Mouse (Mus musculus): ENCODE measurements around the gene Rexo1. TPM values are rescaled to one million over a fixed set of nuclear protein-coding genes. Genes with fewer than 3 reads are reported as not detected.
A peak's percentile ranks its signal among the peaks of the same experiment; 100 is the strongest.
"Not testable (repeated sequence)": the region's sequence is repeated elsewhere in the genome, so short reads cannot be mapped to it uniquely, and the experiment has no call there.

Rexo1 gene
- polyA plus RNA-seq (2015; fragmentation: Nextera tagmentation; extraction: Ambion mirVana), result 15.0 and 16.5 TPM in 2 replicates

DNA sequence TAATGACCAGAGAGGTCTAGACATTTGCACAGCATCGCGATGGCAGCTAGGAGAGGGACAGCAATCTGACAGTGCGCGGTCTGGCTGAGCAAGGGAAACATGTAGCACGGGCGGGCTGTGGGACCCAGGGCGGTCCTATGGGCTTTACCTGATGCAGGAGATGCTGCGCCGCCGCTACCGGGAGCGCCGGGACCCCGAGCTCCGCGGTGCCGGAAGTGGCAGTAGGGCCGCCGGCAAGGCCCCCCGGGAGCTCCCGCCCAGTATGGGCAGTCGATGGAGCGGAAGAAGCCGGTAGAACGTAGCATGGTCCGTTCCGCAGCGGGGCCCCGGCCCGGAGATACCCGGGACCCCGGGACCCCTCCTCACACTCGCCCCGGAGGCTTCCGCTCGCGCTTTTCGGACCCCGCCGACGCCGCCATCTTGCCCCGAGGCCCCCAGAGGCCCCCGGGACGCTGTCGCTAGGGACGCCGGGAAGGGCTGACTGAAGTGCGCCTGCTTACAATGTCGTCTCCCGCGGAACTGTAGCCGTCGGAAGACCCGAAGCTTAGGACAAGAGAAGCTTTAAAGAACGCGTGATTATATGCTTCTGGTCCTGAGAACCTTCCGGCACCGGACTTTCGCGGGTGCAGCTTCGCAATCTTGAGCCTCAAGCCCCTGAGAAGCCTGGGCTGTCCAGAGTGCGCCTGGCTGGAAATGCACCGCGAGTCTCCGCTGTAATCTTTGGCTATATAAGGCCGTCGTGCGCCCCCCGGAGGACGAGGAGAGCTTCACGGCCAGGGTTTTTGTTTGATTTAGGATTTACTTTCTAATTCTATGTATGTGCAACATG, at the start of gene Rexo1:
TSS of gene Rexo1 (minus strand) at position 445 of the 829 bp plus-strand sequence.
- H3K4me2 ChIP-seq (ENCODE audit: low read depth, low read length), result peak within 1 kb of the TSS; percentile 96
- H3K27ac ChIP-seq (ENCODE audit: low read length), result peak within 1 kb of the TSS; percentile 86
- peak; percentile 82 for ATAC-seq (replicated peaks; ENCODE audit: extremely low read depth, insufficient read depth, low FRiP score)
- WGBS, result under 1% methylated on average over 72 of the region's 72 CpGs
- no peaks in the 10 kb centered on the region for H3K9me3 ChIP-seq (replicated peaks; ENCODE audit: control insufficient read depth, low read length)
- peak within 1 kb of the TSS; percentile 98 for H3K9ac ChIP-seq (ENCODE audit: low read length)
- peaks cover 27% of the 10 kb centered on the region for H3K4me1 ChIP-seq (ENCODE audit: control insufficient read depth, insufficient read depth, low read length)
- H3K36me3 ChIP-seq (ENCODE audit: control insufficient read depth, insufficient read depth), result no peaks in the 10 kb centered on the region
- H3K4me3 ChIP-seq (ENCODE audit: low read length), result peak within 1 kb of the TSS; percentile 99
- H3K27me3 ChIP-seq (ENCODE audit: control insufficient read depth, insufficient read depth, low read length), result no peaks in the 10 kb centered on the region

- H3K36me3 ChIP-seq (ENCODE audit: control insufficient read depth, insufficient read depth), result peaks cover 43% of the 10 kb centered on the region
- no peak overlapping the region; the same call in 1 of the 2 replicates for H3K9ac ChIP-seq (ENCODE audit: low read length)
- no peak overlapping the region for H3K4me2 ChIP-seq (ENCODE audit: low read depth, low read length)
- no peak overlapping the region for H3K4me3 ChIP-seq (ENCODE audit: low read length)
- H3K27ac ChIP-seq (ENCODE audit: low read length), result no peak overlapping the region
- 47% methylated on average over 4 of the region's 4 CpGs for WGBS
- 0 out of 2 replicates have a peak, but pooled peaks have one; percentile 43 for ATAC-seq (replicated peaks; ENCODE audit: extremely low read depth, insufficient read depth, low FRiP score)
- H3K9me3 ChIP-seq (replicated peaks; ENCODE audit: control insufficient read depth, low read length), result no peaks in the 10 kb centered on the region
- no peaks in the 10 kb centered on the region for H3K4me1 ChIP-seq (ENCODE audit: control insufficient read depth, insufficient read depth, low read length)
- no peaks in the 10 kb centered on the region for H3K27me3 ChIP-seq (ENCODE audit: control insufficient read depth, insufficient read depth, low read length)
Measured at GRCm38 (mm10) chr10:80611024-80611423, 49.7 kb upstream of the Rexo1 start.

DNA sequence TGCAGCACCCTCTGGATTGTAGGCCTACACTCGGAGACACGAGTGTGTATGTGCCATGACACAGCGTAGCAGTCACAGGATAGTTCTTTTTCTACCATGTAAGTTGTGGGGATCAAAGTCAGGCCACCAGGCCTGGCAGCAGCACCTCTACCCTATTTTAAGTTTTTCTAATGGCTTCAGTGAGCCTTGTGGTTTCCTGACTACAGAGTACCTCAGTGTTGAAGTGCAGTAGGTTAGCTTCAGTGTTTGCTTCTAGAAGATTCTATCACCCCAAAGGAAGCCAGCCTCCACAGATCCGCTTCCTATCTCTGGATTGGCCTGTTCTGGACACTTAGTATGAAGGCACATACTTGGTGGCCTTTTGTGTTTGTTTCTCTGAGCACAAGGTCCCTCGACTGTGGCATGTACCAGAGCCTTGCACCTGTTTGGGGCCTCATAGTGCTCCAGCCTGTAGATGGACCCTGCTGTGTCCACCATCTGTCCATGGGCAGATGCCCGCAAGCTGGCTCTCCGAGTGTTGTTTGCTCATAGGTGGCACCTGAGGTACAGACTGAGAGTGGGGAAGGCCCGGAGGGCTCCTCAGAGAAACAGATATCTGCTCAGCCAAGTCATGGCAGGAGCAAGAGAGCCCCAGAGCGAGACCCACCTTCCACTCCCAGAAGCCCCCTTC, 48.9 kb upstream of the Rexo1 start:
- whole genome bisulfite sequencing, result 85% methylated on average over 9 of the region's 9 CpGs
- H3K36me3 ChIP-seq (ENCODE audit: control insufficient read depth, insufficient read depth), result peaks cover 36% of the 10 kb centered on the region
- H3K4me2 ChIP-seq (ENCODE audit: low read depth, low read length), result no peak overlapping the region
- H3K4me3 ChIP-seq (ENCODE audit: low read length), result no peak overlapping the region
- no peaks in the 10 kb centered on the region for H3K9me3 ChIP-seq (replicated peaks; ENCODE audit: control insufficient read depth, low read length)
- no peaks in the 10 kb centered on the region for H3K4me1 ChIP-seq (ENCODE audit: control insufficient read depth, insufficient read depth, low read length)
- ATAC-seq (replicated peaks; ENCODE audit: extremely low read depth, insufficient read depth, low FRiP score), result no peak
- no peak overlapping the region for H3K27ac ChIP-seq (ENCODE audit: low read length)
- H3K27me3 ChIP-seq (ENCODE audit: control insufficient read depth, insufficient read depth, low read length), result no peaks in the 10 kb centered on the region
- H3K9ac ChIP-seq (ENCODE audit: low read length), result no peak overlapping the region

GRCm38 (mm10) chr10:80609269-80609924, 48.0 kb upstream of the Rexo1 start:
- no peaks in the 10 kb centered on the region for H3K27me3 ChIP-seq (ENCODE audit: control insufficient read depth, insufficient read depth, low read length)
- H3K36me3 ChIP-seq (ENCODE audit: control insufficient read depth, insufficient read depth), result peaks cover 27% of the 10 kb centered on the region

DNA sequence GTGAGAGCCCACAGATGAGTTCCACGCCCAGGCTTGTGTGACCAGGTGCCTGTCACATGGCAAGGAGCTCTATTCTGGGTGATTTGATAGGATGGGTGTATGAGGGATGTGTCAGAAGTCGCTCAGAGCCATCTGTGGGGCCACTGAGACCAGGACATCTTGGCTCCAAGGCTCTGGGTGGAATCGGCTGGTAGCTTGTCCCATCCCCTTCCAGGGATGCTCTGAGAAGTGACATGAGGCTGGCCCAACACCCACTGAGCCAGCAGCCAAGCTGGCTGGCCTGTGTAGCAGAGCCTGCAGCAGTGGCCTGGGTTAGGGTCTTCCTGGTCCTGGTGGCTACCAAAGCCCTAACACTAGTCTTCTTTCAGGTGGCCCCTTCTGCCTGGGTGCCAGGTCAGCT, 47.1 kb upstream of the Rexo1 start:
- peaks cover 8% of the 10 kb centered on the region for H3K4me1 ChIP-seq (ENCODE audit: control insufficient read depth, insufficient read depth, low read length)
- WGBS, result 93% methylated on average over 3 of the region's 3 CpGs
- H3K27me3 ChIP-seq (ENCODE audit: control insufficient read depth, insufficient read depth, low read length), result no peaks in the 10 kb centered on the region
- no peak overlapping the region for H3K4me3 ChIP-seq (ENCODE audit: low read length)
- H3K9ac ChIP-seq (ENCODE audit: low read length), result no peak overlapping the region
- no peak overlapping the region for H3K27ac ChIP-seq (ENCODE audit: low read length)
- H3K4me2 ChIP-seq (ENCODE audit: low read depth, low read length), result no peak overlapping the region
- no peaks in the 10 kb centered on the region for H3K9me3 ChIP-seq (replicated peaks; ENCODE audit: control insufficient read depth, low read length)
- ATAC-seq (replicated peaks; ENCODE audit: extremely low read depth, insufficient read depth, low FRiP score), result no peak
- H3K36me3 ChIP-seq (ENCODE audit: control insufficient read depth, insufficient read depth), result peaks cover 25% of the 10 kb centered on the region

More at GRCm38 (mm10) chr10:80609269-80609924, 48.0 kb upstream of the Rexo1 start:
- Histone ChIP-seq H3K4me2 (ENCODE audit: low read depth, low read length) (no peak overlapping the region), H3K27ac (ENCODE audit: low read length) (no peak overlapping the region), H3K9ac (ENCODE audit: low read length) (no peak overlapping the region; the same call in 1 of the 2 replicates), H3K4me3 (ENCODE audit: low read length) (no peak overlapping the region), H3K9me3 (replicated peaks; ENCODE audit: control insufficient read depth, low read length) (no peaks in the 10 kb centered on the region), H3K4me1 (ENCODE audit: control insufficient read depth, insufficient read depth, low read length) (no peaks in the 10 kb centered on the region)
- 89% methylated on average over 10 of the region's 10 CpGs for WGBS
- no peak for ATAC-seq (replicated peaks; ENCODE audit: extremely low read depth, insufficient read depth, low FRiP score)

DNA sequence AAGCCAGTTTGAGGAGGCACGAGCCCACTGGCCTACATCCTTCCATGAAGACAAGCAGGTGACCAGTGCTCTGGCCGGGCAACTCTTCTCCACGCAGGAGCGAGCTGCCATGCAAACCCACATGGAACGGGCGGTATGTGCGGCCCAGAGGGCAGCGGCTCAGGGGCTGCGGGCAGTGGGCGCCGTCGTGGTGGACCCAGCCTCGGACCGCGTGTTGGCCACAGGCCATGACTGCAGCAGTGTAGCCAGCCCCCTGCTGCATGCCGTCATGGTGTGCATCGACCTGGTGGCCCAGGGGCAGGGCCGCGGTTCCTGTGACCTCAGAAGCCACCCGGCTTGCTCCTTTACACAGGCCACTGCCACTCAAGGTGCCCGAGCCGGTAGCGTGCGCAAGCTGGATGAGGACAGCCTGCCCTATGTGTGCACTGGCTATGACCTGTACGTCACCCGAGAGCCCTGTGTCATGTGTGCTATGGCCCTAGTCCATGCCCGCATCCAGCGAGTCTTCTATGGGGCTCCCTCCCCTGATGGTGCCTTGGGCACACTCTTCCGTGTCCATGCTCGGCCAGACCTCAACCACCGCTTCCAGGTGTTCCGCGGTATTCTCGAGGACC, 45.5 kb upstream of the Rexo1 start:
- Histone ChIP-seq H3K9me3 (replicated peaks; ENCODE audit: control insufficient read depth, low read length) (no peaks in the 10 kb centered on the region), H3K9ac (ENCODE audit: low read length) (no peak overlapping the region), H3K27ac (ENCODE audit: low read length) (no peak overlapping the region), H3K4me1 (ENCODE audit: control insufficient read depth, insufficient read depth, low read length) (peaks cover 15% of the 10 kb centered on the region), H3K36me3 (ENCODE audit: control insufficient read depth, insufficient read depth) (peaks cover 23% of the 10 kb centered on the region), H3K4me3 (ENCODE audit: low read length) (no peak overlapping the region), H3K27me3 (ENCODE audit: control insufficient read depth, insufficient read depth, low read length) (no peaks in the 10 kb centered on the region), H3K4me2 (ENCODE audit: low read depth, low read length) (no peak overlapping the region)
- ATAC-seq (replicated peaks; ENCODE audit: extremely low read depth, insufficient read depth, low FRiP score), result no peak
- 94% methylated on average over 34 of the region's 34 CpGs for WGBS

DNA sequence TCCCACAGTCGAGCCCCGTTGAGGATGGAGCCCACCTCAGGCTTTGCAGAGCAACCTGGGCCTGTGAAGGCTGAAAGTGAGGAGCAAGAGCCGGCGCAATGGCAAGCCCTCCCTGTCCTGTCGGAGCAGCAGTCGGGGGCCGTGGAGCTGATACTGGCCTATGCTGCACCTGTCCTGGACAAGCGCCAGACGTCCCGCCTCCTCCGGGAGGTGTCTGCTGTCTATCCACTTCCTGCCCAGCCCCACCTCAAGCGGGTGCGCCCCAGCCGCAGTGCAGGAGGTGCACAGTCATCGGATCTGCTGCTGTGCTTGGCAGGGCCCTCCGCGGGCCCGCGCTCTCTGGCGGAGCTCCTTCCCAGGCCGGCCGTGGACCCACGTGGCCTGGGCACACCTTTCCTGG, 44.9 kb upstream of the Rexo1 start:
- Histone ChIP-seq H3K4me3 (ENCODE audit: low read length) (no peak overlapping the region), H3K9me3 (replicated peaks; ENCODE audit: control insufficient read depth, low read length) (no peaks in the 10 kb centered on the region), H3K9ac (ENCODE audit: low read length) (no peak overlapping the region), H3K4me1 (ENCODE audit: control insufficient read depth, insufficient read depth, low read length) (peaks cover 15% of the 10 kb centered on the region), H3K4me2 (ENCODE audit: low read depth, low read length) (no peak overlapping the region), H3K27ac (ENCODE audit: low read length) (no peak overlapping the region), H3K36me3 (ENCODE audit: control insufficient read depth, insufficient read depth) (peaks cover 23% of the 10 kb centered on the region), H3K27me3 (ENCODE audit: control insufficient read depth, insufficient read depth, low read length) (no peaks in the 10 kb centered on the region)
- no peak for ATAC-seq (replicated peaks; ENCODE audit: extremely low read depth, insufficient read depth, low FRiP score)
- 90% methylated on average over 23 of the region's 23 CpGs for WGBS

DNA sequence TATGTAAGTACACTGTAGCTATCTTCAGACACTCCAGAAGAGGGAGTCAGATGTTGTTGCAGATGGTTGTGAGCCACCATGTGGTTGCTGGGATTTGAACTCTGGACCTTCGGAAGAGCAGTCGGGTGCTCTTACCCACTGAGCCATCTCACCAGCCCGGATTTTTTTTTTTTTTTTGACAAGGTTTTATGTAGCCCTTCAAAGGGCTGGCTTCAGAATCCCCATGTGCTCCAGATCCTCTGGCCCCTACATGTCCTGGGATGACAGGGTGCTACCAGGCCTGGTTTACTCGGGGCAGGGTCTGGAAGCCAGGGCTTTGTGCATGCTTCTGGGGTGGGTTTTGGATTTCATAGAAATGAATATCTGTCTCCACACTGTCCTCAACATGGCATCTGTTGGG, 44.4 kb upstream of the Rexo1 start, which contains the start of gene Gm49322:
TSS of gene Gm49322 (plus strand) at position 301 of the 400 bp plus-strand sequence.
- H3K4me2 ChIP-seq (ENCODE audit: low read depth, low read length), result not testable (repeated sequence)

More for the DNA sequence above, 44.4 kb upstream of the Rexo1 start, which contains the start of gene Gm49322:
- not testable (repeated sequence) for H3K9ac ChIP-seq (ENCODE audit: low read length); H3K4me3 ChIP-seq (ENCODE audit: low read length); H3K9me3 ChIP-seq (replicated peaks; ENCODE audit: control insufficient read depth, low read length); ATAC-seq (replicated peaks; ENCODE audit: extremely low read depth, insufficient read depth, low FRiP score); H3K27ac ChIP-seq (ENCODE audit: low read length); H3K27me3 ChIP-seq (ENCODE audit: control insufficient read depth, insufficient read depth, low read length)
- peaks cover 15% of the 10 kb centered on the region for H3K4me1 ChIP-seq (ENCODE audit: control insufficient read depth, insufficient read depth, low read length)
- 68% methylated on average over 2 of the region's 4 CpGs for WGBS
- H3K36me3 ChIP-seq (ENCODE audit: control insufficient read depth, insufficient read depth), result peaks cover 23% of the 10 kb centered on the region

All from heart, embryonic 16.5 days (tissue).